Mouse (Mus musculus) hindbrain, embryonic 11.5 days (tissue): ENCODE data around the gene Scarb1. TPM values are rescaled to one million over a fixed set of nuclear protein-coding genes. Genes with fewer than 3 reads are reported as not detected.
"Not testable (repeated sequence)": the region's sequence is repeated elsewhere in the genome, so short reads cannot be mapped to it uniquely, and the experiment has no call there.

Source experiments
- ATAC-seq: fragments of 200-750 bp; cut with Nextera tagmentation; 2 replicates; pipeline ENCODE4 v1.8.0; 2017; ENCODE audit warnings: mild to moderate bottlenecking, moderate TSS enrichment, moderate library complexity; ENCODE audit not compliant: low FRiP score
- DNase-seq: peaks from one replicate; pipeline ENCODE4 v3.0.0-alpha.2; 2015; ENCODE audit warnings: low spot score
- H3K27ac ChIP-seq: fragments of 300-500 bp; sonication (generic); 2 replicates; pipeline ENCODE4 v1.5.1; 2014; ENCODE audit warnings: mild to moderate bottlenecking, low read depth, low read length
- H3K27me3 ChIP-seq: fragments of 300-500 bp; sonication (generic); 2 replicates; pipeline ENCODE4 v1.6.1; 2014; ENCODE audit warnings: mild to moderate bottlenecking, low read length, moderate library complexity, mixed read lengths; ENCODE audit not compliant: control insufficient read depth, insufficient read depth
- H3K36me3 ChIP-seq: fragments of 300-500 bp; sonication (generic); 2 replicates; pipeline ENCODE4 v1.6.1; 2014; ENCODE audit warnings: mild to moderate bottlenecking, low read length, moderate library complexity, mixed read lengths; ENCODE audit not compliant: control insufficient read depth, insufficient read depth
- H3K4me1 ChIP-seq: fragments of 300-500 bp; sonication (generic); replicated peaks from 2 replicates; pipeline ENCODE4 v1.6.1; 2014; ENCODE audit warnings: low read length, mixed read lengths; ENCODE audit not compliant: control insufficient read depth, insufficient read depth
- H3K4me2 ChIP-seq: fragments of 300-500 bp; sonication (generic); replicated peaks from 2 replicates; pipeline ENCODE4 v1.6.1; 2014; ENCODE audit warnings: mild to moderate bottlenecking, low read depth, low read length
- H3K4me3 ChIP-seq: fragments of 300-500 bp; sonication (generic); 2 replicates; pipeline ENCODE4 v1.5.1; 2014; ENCODE audit warnings: low read depth, low read length
- H3K9ac ChIP-seq: fragments of 300-500 bp; sonication (generic); 2 replicates; pipeline ENCODE4 v1.6.1; 2014; ENCODE audit warnings: low read depth, low read length
- H3K9me3 ChIP-seq: fragments of 300-500 bp; sonication (generic); 2 replicates; pipeline ENCODE4 v1.6.1; 2016; ENCODE audit warnings: low read length; ENCODE audit not compliant: control insufficient read depth
- WGBS: fragments of 180-500 bp; shearing (Covaris S2); extraction: QIAGEN DNeasy Blood & Tissue Kit; methylation state at CpG from one replicate; pipeline ENCODE4 v1.1.7; 2014; 5-methylcytosine and 5-hydroxymethylcytosine counted together
- polyA plus RNA-seq: library from polyadenylated mRNA; unstranded; fragments of >200 nt; fragmentation: Nextera tagmentation; extraction: Ambion mirVana; gene quantifications from 2 replicates; pipeline ENCODE4 v1.2.1, GENCODE M21; 2014

Gene Scarb1
- polyA plus RNA-seq = 20.4 and 22.6 TPM in 2 replicates

GRCm38 (mm10) chr5:125340547-125341262 is at the start of gene Scarb1:
Scarb1 (minus strand) TSS chr5:125341094.
- H3K4me1 ChIP-seq = peaks cover 12% of the 10 kb centered on the region; the same call in 1 of the 2 replicates
- under 1% methylated on average over 35 of the region's 42 CpGs for WGBS
- no peak within 1 kb of the TSS for H3K27ac ChIP-seq

GRCm38 (mm10) chr5:125389579-125390441 is 48.9 kb upstream of the Scarb1 start, which contains the start of gene Ubc:
Ubc (minus strand) TSS chr5:125390202.
- ATAC-seq = peak; percentile 55
- WGBS = under 1% methylated on average over 67 of the region's 69 CpGs

More at GRCm38 (mm10) chr5:125340547-125341262, at the start of gene Scarb1:
- ATAC-seq (peak; percentile 83), DNase-seq (peak; percentile 92)
- Histone ChIP-seq H3K36me3 (no peaks in the 10 kb centered on the region), H3K4me3 (peak within 1 kb of the TSS; percentile 69), H3K9me3 (no peaks in the 10 kb centered on the region), H3K27me3 (peaks cover 3% of the 10 kb centered on the region; the same call in 1 of the 2 replicates), H3K9ac (peak within 1 kb of the TSS; percentile 60), H3K4me2 (peak within 1 kb of the TSS; percentile 98)

GRCm38 (mm10) chr5:125389131-125389578 is 48.3 kb upstream of the Scarb1 start, which contains the start of gene Gm10382:
Gm10382 (plus strand) TSS chr5:125389322.
- peak; percentile 12 for ATAC-seq
- Histone ChIP-seq H3K4me3 (peak within 1 kb of the TSS; percentile 100), H3K36me3 (no peaks in the 10 kb centered on the region), H3K4me2 (peak within 1 kb of the TSS; percentile 91), H3K27me3 (no peaks in the 10 kb centered on the region), H3K9me3 (no peaks in the 10 kb centered on the region), H3K9ac (peak within 1 kb of the TSS; percentile 98), H3K27ac (peak within 1 kb of the TSS; percentile 93), H3K4me1 (peaks cover 12% of the 10 kb centered on the region)
- peak; percentile 86 for DNase-seq
- 3% methylated on average over 41 of the region's 41 CpGs for WGBS

More at GRCm38 (mm10) chr5:125389579-125390441, 48.9 kb upstream of the Scarb1 start, which contains the start of gene Ubc:
- peak; percentile 93 for DNase-seq
- Histone ChIP-seq H3K4me1 (peaks cover 15% of the 10 kb centered on the region), H3K27me3 (no peaks in the 10 kb centered on the region), H3K4me3 (peak within 1 kb of the TSS; percentile 100), H3K27ac (peak within 1 kb of the TSS; percentile 93), H3K9me3 (no peaks in the 10 kb centered on the region), H3K36me3 (no peaks in the 10 kb centered on the region), H3K4me2 (peak within 1 kb of the TSS; percentile 91), H3K9ac (peak within 1 kb of the TSS; percentile 98)

- DNase-seq (no peak), ATAC-seq (no peak)
- H3K4me3 ChIP-seq = peak overlapping the region; percentile 100
- H3K4me1 ChIP-seq = peaks cover 11% of the 10 kb centered on the region
- H3K27ac ChIP-seq = no peak overlapping the region
- peak overlapping the region; percentile 91 for H3K4me2 ChIP-seq
- H3K9ac ChIP-seq = peak overlapping the region; percentile 98
- H3K36me3 ChIP-seq = no peaks in the 10 kb centered on the region
- WGBS = 26% methylated on average over 13 of the region's 13 CpGs
- H3K27me3 ChIP-seq = no peaks in the 10 kb centered on the region
- no peaks in the 10 kb centered on the region for H3K9me3 ChIP-seq
Observed at GRCm38 (mm10) chr5:125388358-125389092, 47.6 kb upstream of the Scarb1 start.

- not testable (repeated sequence) for DNase-seq, H3K9ac ChIP-seq, H3K4me2 ChIP-seq, H3K9me3 ChIP-seq, ATAC-seq, H3K4me1 ChIP-seq, H3K4me3 ChIP-seq, H3K27ac ChIP-seq, H3K27me3 ChIP-seq, H3K36me3 ChIP-seq
- 91% methylated on average over 4 of the region's 6 CpGs for WGBS
Observed at GRCm38 (mm10) chr5:125387295-125387694, 46.4 kb upstream of the Scarb1 start.

- peaks cover 2% of the 10 kb centered on the region; the same call in 1 of the 2 replicates for H3K4me1 ChIP-seq
- H3K27me3 ChIP-seq = no peaks in the 10 kb centered on the region
- H3K9ac ChIP-seq = no peak overlapping the region
- no peak overlapping the region for H3K27ac ChIP-seq
- ATAC-seq (no peak), DNase-seq (no peak)
- 86% methylated on average over 8 of the region's 8 CpGs for WGBS
- H3K4me3 ChIP-seq = no peak overlapping the region
- no peaks in the 10 kb centered on the region for H3K9me3 ChIP-seq
- no peak overlapping the region for H3K4me2 ChIP-seq
- H3K36me3 ChIP-seq = no peaks in the 10 kb centered on the region
Observed at GRCm38 (mm10) chr5:125385215-125385940, 44.5 kb upstream of the Scarb1 start.

GRCm38 (mm10) chr5:125384512-125385214 is 43.8 kb upstream of the Scarb1 start:
- no peak overlapping the region for H3K4me2 ChIP-seq
- no peak for DNase-seq
- H3K27me3 ChIP-seq = no peaks in the 10 kb centered on the region
- 85% methylated on average over 2 of the region's 2 CpGs for WGBS
- H3K27ac ChIP-seq = no peak overlapping the region
- H3K9me3 ChIP-seq = no peaks in the 10 kb centered on the region
- H3K4me1 ChIP-seq = peaks cover 2% of the 10 kb centered on the region; the same call in 1 of the 2 replicates
- H3K9ac ChIP-seq = no peak overlapping the region
- H3K36me3 ChIP-seq = no peaks in the 10 kb centered on the region
- no peak overlapping the region for H3K4me3 ChIP-seq
- ATAC-seq = no peak
